Mouse (Mus musculus) cerebellum, adult 9-10 months (tissue): ENCODE measurements around the gene Chst8.

Experiments
- DNase-seq: peaks from one replicate; pipeline ENCODE4 v3.0.0; 2022

Chst8 gene

GRCm38 (mm10) chr7:34749753-34750152, 62.8 kb downstream of the Chst8 start:
- DNase-seq = no peak

GRCm38 (mm10) chr7:34748501-34748900, 64.0 kb downstream of the Chst8 start:
- DNase-seq = no peak

GRCm38 (mm10) chr7:34747661-34748060, 64.8 kb downstream of the Chst8 start:
- DNase-seq = no peak

GRCm38 (mm10) chr7:34746586-34746985, 65.9 kb downstream of the Chst8 start:
- no peak for DNase-seq

GRCm38 (mm10) chr7:34746165-34746564, 66.3 kb downstream of the Chst8 start:
- DNase-seq = no peak

- DNase-seq = no peak
Measured at GRCm38 (mm10) chr7:34745426-34745825, 67.1 kb downstream of the Chst8 start.

- no peak for DNase-seq
Measured at GRCm38 (mm10) chr7:34744994-34745393, 67.5 kb downstream of the Chst8 start.

GRCm38 (mm10) chr7:34743411-34744085, 69.0 kb downstream of the Chst8 start:
- no peak for DNase-seq

- no peak for DNase-seq
Measured at GRCm38 (mm10) chr7:34739371-34739770, 73.1 kb downstream of the Chst8 start.

- no peak for DNase-seq
Measured at GRCm38 (mm10) chr7:34737206-34737605, 75.3 kb downstream of the Chst8 start.

- DNase-seq = peak; percentile 25
Measured at GRCm38 (mm10) chr7:34734348-34734747, 78.2 kb downstream of the Chst8 start.

GRCm38 (mm10) chr7:34728931-34729330, 83.6 kb downstream of the Chst8 start:
- DNase-seq = no peak

GRCm38 (mm10) chr7:34725206-34725605, 87.3 kb downstream of the Chst8 start:
- DNase-seq = no peak

GRCm38 (mm10) chr7:34722551-34723230, 89.8 kb downstream of the Chst8 start:
- no peak for DNase-seq

GRCm38 (mm10) chr7:34722151-34722550, 90.4 kb downstream of the Chst8 start:
- no peak for DNase-seq

- DNase-seq = no peak
Measured at GRCm38 (mm10) chr7:34721650-34722048, 90.9 kb downstream of the Chst8 start.

GRCm38 (mm10) chr7:34720882-34721649, 91.4 kb downstream of the Chst8 start:
- DNase-seq = no peak

GRCm38 (mm10) chr7:34719599-34719998, 92.9 kb downstream of the Chst8 start:
- no peak for DNase-seq

GRCm38 (mm10) chr7:34718651-34719050, 93.9 kb downstream of the Chst8 start:
- no peak for DNase-seq

GRCm38 (mm10) chr7:34717161-34717810, 95.2 kb downstream of the Chst8 start:
- DNase-seq = no peak

- DNase-seq = no peak
Measured at GRCm38 (mm10) chr7:34714848-34715460, 97.6 kb downstream of the Chst8 start.

GRCm38 (mm10) chr7:34709111-34709510, 103.4 kb downstream of the Chst8 start:
- DNase-seq = no peak

- no peak for DNase-seq
Measured at GRCm38 (mm10) chr7:34704401-34704800, 108.1 kb downstream of the Chst8 start.
